Mouse (Mus musculus): ENCODE measurements around the gene Cyp4f40. TPM values are rescaled to one million over a fixed set of nuclear protein-coding genes. Genes with fewer than 3 reads are reported as not detected.
A peak's percentile ranks its signal among the peaks of the same experiment; 100 is the strongest.
"Not testable (repeated sequence)": the region's sequence is repeated elsewhere in the genome, so short reads cannot be mapped to it uniquely, and the experiment has no call there.

Gene Cyp4f40
- polyA plus RNA-seq, 1 experiment from 2014 or later = not detected

- H3K4me1 ChIP-seq (replicated peaks) = no peaks in the 10 kb centered on the region
- no peak overlapping the region for H3K4me2 ChIP-seq
- WGBS = 92% methylated on average over 4 of the region's 4 CpGs
- H3K27me3 ChIP-seq = no peaks in the 10 kb centered on the region
- no peak overlapping the region for H3K27ac ChIP-seq
- no peak overlapping the region for H3K9ac ChIP-seq
- no peak for ATAC-seq (ENCODE audit: low FRiP score)
- H3K36me3 ChIP-seq = no peaks in the 10 kb centered on the region
- no peaks in the 10 kb centered on the region for H3K9me3 ChIP-seq
- H3K4me3 ChIP-seq = no peak overlapping the region
Observed at GRCm38 (mm10) chr17:32653860-32654259, 4.8 kb upstream of the Cyp4f40 start.

GRCm38 (mm10) chr17:32657041-32657440 is 1.7 kb upstream of the Cyp4f40 start:
- Histone ChIP-seq H3K9ac (no peak overlapping the region), H3K9me3 (no peaks in the 10 kb centered on the region), H3K36me3 (no peaks in the 10 kb centered on the region), H3K4me3 (no peak overlapping the region), H3K4me1 (replicated peaks) (no peaks in the 10 kb centered on the region), H3K27ac (no peak overlapping the region), H3K4me2 (no peak overlapping the region), H3K27me3 (no peaks in the 10 kb centered on the region)
- ATAC-seq (ENCODE audit: low FRiP score) = no peak
- 87% methylated on average over 3 of the region's 3 CpGs for WGBS

- H3K4me3 ChIP-seq = no peak overlapping the region
- H3K27me3 ChIP-seq = no peaks in the 10 kb centered on the region
- H3K36me3 ChIP-seq = no peaks in the 10 kb centered on the region
- no peak overlapping the region for H3K27ac ChIP-seq
- no peak for ATAC-seq (ENCODE audit: low FRiP score)
- no peak overlapping the region for H3K4me2 ChIP-seq
- no peak overlapping the region for H3K9ac ChIP-seq
- WGBS = 88% methylated on average over 1 of the region's 1 CpGs
- no peaks in the 10 kb centered on the region for H3K9me3 ChIP-seq
- H3K4me1 ChIP-seq (replicated peaks) = no peaks in the 10 kb centered on the region
Observed at GRCm38 (mm10) chr17:32658246-32658645, 454 bp upstream of the Cyp4f40 start.

- 0 out of 2 replicates have a peak, but pooled peaks cover 3% of the 10 kb centered on the region for H3K27me3 ChIP-seq
- H3K9me3 ChIP-seq = no peaks in the 10 kb centered on the region
- H3K9ac ChIP-seq = no peak overlapping the region
- H3K4me2 ChIP-seq = no peak overlapping the region
- H3K36me3 ChIP-seq = no peaks in the 10 kb centered on the region
- no peak for ATAC-seq (ENCODE audit: low FRiP score)
- H3K4me3 ChIP-seq = no peak overlapping the region
- H3K27ac ChIP-seq = no peak overlapping the region
- H3K4me1 ChIP-seq (replicated peaks) = no peaks in the 10 kb centered on the region
- 73% methylated on average over 7 of the region's 7 CpGs for WGBS
Observed at GRCm38 (mm10) chr17:32673976-32674375, 15.3 kb downstream of the Cyp4f40 start.

- Histone ChIP-seq H3K27me3 (0 out of 2 replicates have a peak, but pooled peaks cover 3% of the 10 kb centered on the region), H3K4me2 (peak overlapping the region; percentile 29), H3K9me3 (no peaks in the 10 kb centered on the region), H3K4me1 (replicated peaks) (no peaks in the 10 kb centered on the region), H3K4me3 (peak overlapping the region; percentile 18), H3K9ac (no peak overlapping the region), H3K36me3 (no peaks in the 10 kb centered on the region), H3K27ac (no peak overlapping the region)
- WGBS = 48% methylated on average over 21 of the region's 21 CpGs
- ATAC-seq (ENCODE audit: low FRiP score) = no peak
Observed at GRCm38 (mm10) chr17:32676040-32676635, 17.4 kb downstream of the Cyp4f40 start.

GRCm38 (mm10) chr17:32680404-32680803 is 21.7 kb downstream of the Cyp4f40 start:
- Histone ChIP-seq H3K4me2 (no peak overlapping the region), H3K9ac (no peak overlapping the region), H3K27me3 (no peaks in the 10 kb centered on the region), H3K4me1 (replicated peaks) (peaks cover under 1% of the 10 kb centered on the region; the same call in 1 of the 2 replicates), H3K36me3 (no peaks in the 10 kb centered on the region), H3K4me3 (no peak overlapping the region), H3K9me3 (no peaks in the 10 kb centered on the region), H3K27ac (no peak overlapping the region)
- WGBS = 31% methylated on average over 2 of the region's 2 CpGs
- ATAC-seq (ENCODE audit: low FRiP score) = no peak

- 13% methylated on average over 7 of the region's 7 CpGs for WGBS
- Histone ChIP-seq H3K36me3 (no peaks in the 10 kb centered on the region), H3K27ac (0 out of 2 replicates have a peak within 1 kb of the TSS, but pooled peaks have one; percentile 8), H3K4me2 (no peak within 1 kb of the TSS), H3K9me3 (no peaks in the 10 kb centered on the region), H3K9ac (no peak within 1 kb of the TSS), H3K4me1 (replicated peaks) (peaks cover 4% of the 10 kb centered on the region; the same call in 1 of the 2 replicates), H3K4me3 (no peak within 1 kb of the TSS), H3K27me3 (no peaks in the 10 kb centered on the region)
- 0 out of 2 replicates have a peak, but pooled peaks have one; percentile 21 for ATAC-seq (ENCODE audit: low FRiP score)
Observed at GRCm38 (mm10) chr17:32685048-32685750, 26.5 kb downstream of the Cyp4f40 start, which contains the start of gene Cyp4f15. Gene Cyp4f15 (plus strand): TSS chr17:32685627.

- Histone ChIP-seq H3K9ac (no peak overlapping the region), H3K36me3 (no peaks in the 10 kb centered on the region)
- 97% methylated on average over 5 of the region's 5 CpGs for WGBS
Observed at GRCm38 (mm10) chr17:32686722-32687121, 28.0 kb downstream of the Cyp4f40 start.

GRCm38 (mm10) chr17:32690959-32691358 is 32.3 kb downstream of the Cyp4f40 start:
- Histone ChIP-seq H3K9me3 (no peaks in the 10 kb centered on the region), H3K4me1 (replicated peaks) (no peaks in the 10 kb centered on the region), H3K9ac (no peak overlapping the region), H3K4me3 (no peak overlapping the region), H3K4me2 (no peak overlapping the region), H3K36me3 (no peaks in the 10 kb centered on the region), H3K27me3 (no peaks in the 10 kb centered on the region), H3K27ac (no peak overlapping the region)
- whole genome bisulfite sequencing = 89% methylated on average over 1 of the region's 1 CpGs
- no peak for ATAC-seq (ENCODE audit: low FRiP score)

More at GRCm38 (mm10) chr17:32686722-32687121, 28.0 kb downstream of the Cyp4f40 start:
- Histone ChIP-seq H3K27ac (no peak overlapping the region), H3K4me1 (replicated peaks) (peaks cover 4% of the 10 kb centered on the region; the same call in 1 of the 2 replicates), H3K9me3 (no peaks in the 10 kb centered on the region), H3K27me3 (no peaks in the 10 kb centered on the region), H3K4me3 (no peak overlapping the region), H3K4me2 (no peak overlapping the region)
- no peak for ATAC-seq (ENCODE audit: low FRiP score)

GRCm38 (mm10) chr17:32702826-32703225 is 44.1 kb downstream of the Cyp4f40 start:
- H3K4me3 ChIP-seq = no peak overlapping the region
- no peak for ATAC-seq (ENCODE audit: low FRiP score)
- WGBS = 51% methylated on average over 22 of the region's 22 CpGs
- no peak overlapping the region for H3K9ac ChIP-seq
- H3K9me3 ChIP-seq = peaks cover 16% of the 10 kb centered on the region; the same call in 1 of the 2 replicates
- no peaks in the 10 kb centered on the region for H3K4me1 ChIP-seq (replicated peaks)
- no peak overlapping the region for H3K4me2 ChIP-seq
- no peaks in the 10 kb centered on the region for H3K27me3 ChIP-seq
- H3K36me3 ChIP-seq = no peaks in the 10 kb centered on the region
- H3K27ac ChIP-seq = no peak overlapping the region

GRCm38 (mm10) chr17:32710541-32710940 is 51.8 kb downstream of the Cyp4f40 start:
- not testable (repeated sequence) for ATAC-seq (ENCODE audit: low FRiP score); H3K27ac ChIP-seq; H3K4me1 ChIP-seq (replicated peaks); H3K36me3 ChIP-seq; H3K4me2 ChIP-seq; H3K9ac ChIP-seq; H3K27me3 ChIP-seq; H3K4me3 ChIP-seq
- H3K9me3 ChIP-seq = peaks cover 14% of the 10 kb centered on the region; the same call in 1 of the 2 replicates

- not testable (repeated sequence) for ATAC-seq (ENCODE audit: low FRiP score)
Observed at GRCm38 (mm10) chr17:32722151-32722550, 63.5 kb downstream of the Cyp4f40 start.

More at GRCm38 (mm10) chr17:32722151-32722550, 63.5 kb downstream of the Cyp4f40 start:
- 81% methylated on average over 1 of the region's 1 CpGs for WGBS
- H3K4me3 ChIP-seq; H3K27me3 ChIP-seq; H3K27ac ChIP-seq; H3K4me2 ChIP-seq; H3K36me3 ChIP-seq; H3K9ac ChIP-seq; H3K4me1 ChIP-seq (replicated peaks); H3K9me3 ChIP-seq: not testable (repeated sequence)

All from hindbrain, embryonic 13.5 days (tissue).